Mouse (Mus musculus) forebrain, embryonic 16.5 days (tissue): ENCODE data around the gene Gabrb3. TPM values are rescaled to one million over a fixed set of nuclear protein-coding genes. Genes with fewer than 3 reads are reported as not detected.
"Not testable (repeated sequence)": the region's sequence is repeated elsewhere in the genome, so short reads cannot be mapped to it uniquely, and the experiment has no call there.

Experiments
- ATAC-seq: fragments of 200-750 bp; cut with Nextera tagmentation; 2 replicates; pipeline ENCODE4 v1.8.0; 2017; ENCODE audit warnings: mild to moderate bottlenecking, moderate library complexity
- H3K27ac ChIP-seq: fragments of 300-500 bp; sonication (generic); 2 replicates; pipeline ENCODE4 v1.5.1; 2014; ENCODE audit warnings: low read length, control low read depth
- H3K27me3 ChIP-seq: fragments of 300-500 bp; sonication (generic); replicated peaks from 2 replicates; pipeline ENCODE4 v1.6.1; 2014; ENCODE audit warnings: low read length; ENCODE audit not compliant: control insufficient read depth, insufficient read depth
- H3K36me3 ChIP-seq: fragments of 300-500 bp; sonication (generic); 2 replicates; pipeline ENCODE4 v1.6.1; 2014; ENCODE audit not compliant: control insufficient read depth, insufficient read depth
- H3K4me1 ChIP-seq: fragments of 300-500 bp; sonication (generic); replicated peaks from 2 replicates; pipeline ENCODE4 v1.6.1; 2014; ENCODE audit warnings: low read length; ENCODE audit not compliant: control insufficient read depth, insufficient read depth
- H3K4me2 ChIP-seq: fragments of 300-500 bp; sonication (generic); 2 replicates; pipeline ENCODE4 v1.6.1; 2014; ENCODE audit warnings: mild to moderate bottlenecking, low read length, control low read depth
- H3K4me3 ChIP-seq: fragments of 300-500 bp; sonication (generic); replicated peaks from 2 replicates; pipeline ENCODE4 v1.5.1; 2014; ENCODE audit warnings: mild to moderate bottlenecking, low read length, control low read depth
- H3K9ac ChIP-seq: fragments of 300-500 bp; sonication (generic); replicated peaks from 2 replicates; pipeline ENCODE4 v1.6.1; 2014; ENCODE audit warnings: low read depth, low read length, control low read depth
- H3K9me3 ChIP-seq: fragments of 300-500 bp; sonication (generic); 2 replicates; pipeline ENCODE4 v1.6.1; 2016; ENCODE audit warnings: low read length; ENCODE audit not compliant: control insufficient read depth
- WGBS: fragments of 180-500 bp; shearing (Covaris S2); extraction: QIAGEN DNeasy Blood & Tissue Kit; methylation state at CpG from one replicate; pipeline ENCODE4 v1.1.7; 2014; 5-methylcytosine and 5-hydroxymethylcytosine counted together
- polyA plus RNA-seq: library from polyadenylated mRNA; unstranded; fragments of >200 nt; fragmentation: Nextera tagmentation; extraction: Ambion mirVana; gene quantifications from 2 replicates; pipeline ENCODE4 v1.2.1, GENCODE M21; 2015

The Gabrb3 gene
- polyA plus RNA-seq, 1 experiment from 2014 or later = 52.6 TPM

- no peaks in the 10 kb centered on the region for H3K9me3 ChIP-seq
- ATAC-seq = peak; percentile 26
- no peak overlapping the region for H3K9ac ChIP-seq
- no peaks in the 10 kb centered on the region for H3K27me3 ChIP-seq
- peak overlapping the region; percentile 18 for H3K27ac ChIP-seq
- H3K4me1 ChIP-seq = peaks cover 15% of the 10 kb centered on the region
- H3K4me3 ChIP-seq = no peak overlapping the region
- no peak overlapping the region for H3K4me2 ChIP-seq
- no peaks in the 10 kb centered on the region for H3K36me3 ChIP-seq
- WGBS = 79% methylated on average over 7 of the region's 7 CpGs
Observed at GRCm38 (mm10) chr7:57706976-57707740, 287.7 kb downstream of the Gabrb3 start.

DNA sequence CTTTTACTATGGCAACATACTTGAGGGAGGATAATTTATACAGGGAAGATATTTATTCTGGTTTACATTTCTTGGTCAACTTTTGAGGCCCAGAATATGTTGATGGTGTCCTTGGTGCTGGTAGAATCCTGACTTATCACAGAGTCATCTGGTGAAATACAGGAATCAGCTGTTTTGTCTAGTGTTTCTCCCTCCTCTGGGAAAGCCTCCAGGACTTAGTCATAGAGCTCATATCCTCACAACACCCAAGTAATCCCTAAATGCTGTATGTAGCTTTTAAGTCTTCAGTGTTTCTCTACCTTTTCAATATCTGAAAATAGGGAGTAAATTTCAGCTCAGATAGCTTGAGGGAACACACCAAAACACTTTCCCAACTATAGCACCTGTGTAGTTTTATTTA, 292.2 kb downstream of the Gabrb3 start:
- H3K9ac ChIP-seq = no peak overlapping the region
- no peaks in the 10 kb centered on the region for H3K9me3 ChIP-seq
- ATAC-seq = no peak
- no peak overlapping the region for H3K27ac ChIP-seq
- H3K36me3 ChIP-seq = no peaks in the 10 kb centered on the region
- no peak overlapping the region for H3K4me2 ChIP-seq
- H3K4me1 ChIP-seq = peaks cover 7% of the 10 kb centered on the region
- H3K4me3 ChIP-seq = no peak overlapping the region
- no peaks in the 10 kb centered on the region for H3K27me3 ChIP-seq

DNA sequence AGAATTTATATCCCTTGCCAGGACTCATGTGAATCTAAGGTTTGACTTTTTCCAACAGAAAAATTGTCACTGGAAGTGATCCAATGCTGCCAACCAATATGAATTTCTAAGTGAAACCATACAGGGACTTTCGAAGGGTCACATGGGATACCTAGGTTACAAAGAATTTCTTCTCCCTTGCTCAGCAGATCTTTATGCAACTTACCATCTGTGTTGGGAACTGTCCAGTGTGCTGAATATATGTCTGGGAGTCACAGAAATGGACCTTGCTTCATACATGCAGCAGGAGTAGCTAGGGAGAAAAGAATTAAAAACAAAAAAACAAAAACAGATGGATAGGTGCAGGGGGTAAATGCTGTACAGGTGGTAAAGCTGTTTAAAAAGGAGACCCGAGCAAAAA, 327.3 kb downstream of the Gabrb3 start:
- Histone ChIP-seq H3K27me3 (no peaks in the 10 kb centered on the region), H3K4me3 (no peak overlapping the region), H3K9me3 (no peaks in the 10 kb centered on the region), H3K27ac (no peak overlapping the region), H3K36me3 (no peaks in the 10 kb centered on the region), H3K4me1 (no peaks in the 10 kb centered on the region), H3K9ac (no peak overlapping the region), H3K4me2 (no peak overlapping the region)
- 79% methylated on average over 2 of the region's 2 CpGs for WGBS
- no peak for ATAC-seq

DNA sequence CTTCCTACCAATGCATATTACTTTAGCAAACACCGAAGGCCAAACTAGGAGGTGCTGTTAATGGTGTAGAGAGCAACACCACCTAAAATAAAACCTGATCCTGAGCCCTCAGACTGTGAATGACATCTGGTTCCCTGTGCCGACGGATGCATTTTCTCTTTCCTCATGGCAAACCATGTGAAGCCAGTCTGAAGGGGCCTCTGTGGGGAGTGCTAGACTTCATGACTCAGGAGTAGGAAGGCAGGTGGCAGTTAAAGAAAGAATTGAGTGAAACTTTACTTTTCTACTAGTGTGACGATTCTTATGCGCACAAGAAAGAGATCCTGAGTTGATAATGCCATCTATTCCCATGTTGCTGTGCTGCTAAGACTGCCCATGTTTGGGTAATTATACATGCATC, 341.0 kb downstream of the Gabrb3 start:
- Histone ChIP-seq H3K27me3 (no peaks in the 10 kb centered on the region), H3K4me1 (no peaks in the 10 kb centered on the region), H3K9ac (no peak overlapping the region), H3K27ac (no peak overlapping the region), H3K4me2 (no peak overlapping the region), H3K4me3 (no peak overlapping the region), H3K36me3 (no peaks in the 10 kb centered on the region), H3K9me3 (no peaks in the 10 kb centered on the region)
- no peak for ATAC-seq
- WGBS = 97% methylated on average over 5 of the region's 5 CpGs

- peak; percentile 93 for ATAC-seq
- H3K9me3 ChIP-seq = no peaks in the 10 kb centered on the region
- no peak overlapping the region for H3K27ac ChIP-seq
- 0 out of 2 replicates have a peak overlapping the region, but pooled peaks have one; percentile 1 for H3K4me2 ChIP-seq
- H3K4me1 ChIP-seq = peaks cover 5% of the 10 kb centered on the region; the same call in 1 of the 2 replicates
- H3K4me3 ChIP-seq = no peak overlapping the region
- no peaks in the 10 kb centered on the region for H3K36me3 ChIP-seq
- no peak overlapping the region for H3K9ac ChIP-seq
- 8% methylated on average over 5 of the region's 5 CpGs for WGBS
- H3K27me3 ChIP-seq = no peaks in the 10 kb centered on the region
Observed at GRCm38 (mm10) chr7:57778754-57779153, 359.3 kb downstream of the Gabrb3 start.

DNA sequence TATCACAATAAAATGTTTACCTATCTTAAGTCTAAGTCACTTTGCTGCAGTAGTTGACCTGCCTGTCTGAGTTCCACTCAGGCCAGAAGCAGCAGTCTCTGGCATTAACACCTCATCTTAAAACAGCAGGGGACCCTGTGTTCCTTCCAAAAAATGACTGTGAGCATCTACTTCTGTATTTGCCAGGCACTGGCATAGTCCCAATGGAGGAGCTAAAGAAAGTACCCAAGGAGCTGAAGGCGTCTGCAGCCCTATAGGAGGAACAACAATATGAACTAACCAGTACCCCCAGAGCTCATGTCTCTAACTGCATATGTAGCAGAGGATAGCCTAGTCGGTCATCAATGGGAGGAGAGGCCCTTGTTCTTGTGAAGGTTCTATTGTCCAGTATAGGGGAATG, 366.6 kb downstream of the Gabrb3 start:
- not testable (repeated sequence) for ATAC-seq, H3K27ac ChIP-seq, H3K4me3 ChIP-seq, H3K9me3 ChIP-seq, H3K27me3 ChIP-seq, H3K4me1 ChIP-seq, H3K9ac ChIP-seq, H3K4me2 ChIP-seq, H3K36me3 ChIP-seq
- 66% methylated on average over 2 of the region's 2 CpGs for WGBS

DNA sequence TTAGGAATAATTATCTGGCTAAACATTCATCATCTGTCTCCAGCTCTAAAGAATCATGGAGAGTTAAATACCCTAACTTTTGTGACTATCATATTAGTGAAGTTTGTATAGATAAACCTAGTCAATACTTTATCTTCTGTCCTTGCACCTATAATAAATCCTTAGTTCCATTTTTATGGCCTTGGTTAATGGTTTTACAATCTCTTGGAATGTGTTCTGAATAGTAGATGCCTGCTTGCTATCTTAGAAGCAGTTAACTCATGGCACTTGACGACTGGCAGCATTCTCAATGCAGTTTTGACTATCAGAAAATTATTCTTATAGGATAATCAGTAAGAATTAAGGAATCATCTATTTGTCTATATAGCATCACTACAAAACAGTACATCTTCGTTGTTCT, 368.0 kb downstream of the Gabrb3 start:
- no peaks in the 10 kb centered on the region for H3K4me1 ChIP-seq
- H3K9ac ChIP-seq = no peak overlapping the region
- peaks cover under 1% of the 10 kb centered on the region; the same call in 1 of the 2 replicates for H3K36me3 ChIP-seq
- ATAC-seq = no peak
- no peak overlapping the region for H3K27ac ChIP-seq
- 73% methylated on average over 2 of the region's 2 CpGs for whole genome bisulfite sequencing
- H3K4me2 ChIP-seq = no peak overlapping the region
- H3K4me3 ChIP-seq = no peak overlapping the region
- no peaks in the 10 kb centered on the region for H3K9me3 ChIP-seq
- H3K27me3 ChIP-seq = no peaks in the 10 kb centered on the region

- no peak for ATAC-seq
- Histone ChIP-seq H3K9ac (no peak overlapping the region), H3K27me3 (no peaks in the 10 kb centered on the region), H3K9me3 (no peaks in the 10 kb centered on the region), H3K4me2 (no peak overlapping the region), H3K36me3 (no peaks in the 10 kb centered on the region; the same call in 1 of the 2 replicates), H3K27ac (no peak overlapping the region), H3K4me3 (no peak overlapping the region), H3K4me1 (no peaks in the 10 kb centered on the region)
- 71% methylated on average over 1 of the region's 1 CpGs for WGBS
Observed at GRCm38 (mm10) chr7:57803266-57803665, 383.8 kb downstream of the Gabrb3 start.

GRCm38 (mm10) chr7:57813716-57814115, 394.2 kb downstream of the Gabrb3 start:
- Histone ChIP-seq H3K4me3 (no peak overlapping the region), H3K4me1 (no peaks in the 10 kb centered on the region), H3K9me3 (no peaks in the 10 kb centered on the region), H3K9ac (no peak overlapping the region), H3K36me3 (no peaks in the 10 kb centered on the region; the same call in none of the 2 replicates), H3K4me2 (no peak overlapping the region), H3K27me3 (no peaks in the 10 kb centered on the region), H3K27ac (no peak overlapping the region)
- 17% methylated on average over 1 of the region's 1 CpGs for WGBS
- ATAC-seq = no peak
